Mouse (Mus musculus): ENCODE measurements at regions not wholly inside any gene's neighbourhood (a gene's known extent, or its start where the extent isn't known, plus 50 kb on each side); places are given as distances from the start of the nearest gene placed in this dataset.

GRCm38 (mm10) chr1:128695936-128696335 lies 103.8 kb upstream of the Cxcr4 start:
- no peaks in the 10 kb centered on the region for H3K27me3 ChIP-seq (ENCODE audit: control insufficient read depth, insufficient read depth, low read length)
- no peaks in the 10 kb centered on the region for H3K36me3 ChIP-seq (ENCODE audit: control insufficient read depth, insufficient read depth, low read length)
- no peak overlapping the region for H3K9ac ChIP-seq (ENCODE audit: low read length)
- no peak overlapping the region for H3K4me3 ChIP-seq (replicated peaks; ENCODE audit: low read length)
- no peak overlapping the region for H3K4me2 ChIP-seq (ENCODE audit: low read depth, low read length)
- ATAC-seq (ENCODE audit: insufficient read depth, low FRiP score) = no peak
- H3K9me3 ChIP-seq (replicated peaks; ENCODE audit: control insufficient read depth, low read length) = no peaks in the 10 kb centered on the region
- H3K27ac ChIP-seq (ENCODE audit: low read length) = no peak overlapping the region
- WGBS = 79% methylated on average over 2 of the region's 2 CpGs
- H3K4me1 ChIP-seq (ENCODE audit: control insufficient read depth, insufficient read depth, low read length) = no peaks in the 10 kb centered on the region

DNA sequence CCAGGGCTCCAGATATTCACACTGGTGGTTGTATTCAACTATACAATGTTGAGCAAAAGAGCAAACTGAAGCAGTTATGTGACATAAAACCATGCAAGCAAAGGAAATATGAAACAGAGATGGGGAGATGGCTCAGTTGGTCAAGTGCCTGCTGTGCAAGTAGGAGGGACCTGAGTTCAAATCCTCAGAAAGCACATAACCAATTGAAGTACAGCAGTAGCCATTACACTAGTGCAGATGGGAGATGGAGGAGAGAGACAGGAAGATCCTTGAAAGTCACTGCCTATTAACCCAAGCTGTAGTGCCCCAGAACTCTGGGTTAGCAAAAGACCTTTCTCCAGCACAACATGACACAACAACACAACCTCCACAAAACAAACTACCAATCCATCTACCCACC lies 100.7 kb upstream of the Cxcr4 start:
- H3K9me3 ChIP-seq (replicated peaks; ENCODE audit: control insufficient read depth, low read length) = no peaks in the 10 kb centered on the region
- no peak for ATAC-seq (ENCODE audit: insufficient read depth, low FRiP score)
- H3K36me3 ChIP-seq (ENCODE audit: control insufficient read depth, insufficient read depth, low read length) = no peaks in the 10 kb centered on the region
- no peaks in the 10 kb centered on the region for H3K27me3 ChIP-seq (ENCODE audit: control insufficient read depth, insufficient read depth, low read length)
- H3K9ac ChIP-seq (ENCODE audit: low read length) = no peak overlapping the region
- no peak overlapping the region for H3K4me2 ChIP-seq (ENCODE audit: low read depth, low read length)
- no peak overlapping the region for H3K4me3 ChIP-seq (replicated peaks; ENCODE audit: low read length)
- no peak overlapping the region for H3K27ac ChIP-seq (ENCODE audit: low read length)
- no peaks in the 10 kb centered on the region for H3K4me1 ChIP-seq (ENCODE audit: control insufficient read depth, insufficient read depth, low read length)

GRCm38 (mm10) chr1:128692313-128692712 lies 100.2 kb upstream of the Cxcr4 start:
- no peaks in the 10 kb centered on the region for H3K36me3 ChIP-seq (ENCODE audit: control insufficient read depth, insufficient read depth, low read length)
- no peak overlapping the region for H3K4me3 ChIP-seq (replicated peaks; ENCODE audit: low read length)
- H3K27me3 ChIP-seq (ENCODE audit: control insufficient read depth, insufficient read depth, low read length) = no peaks in the 10 kb centered on the region
- H3K4me1 ChIP-seq (ENCODE audit: control insufficient read depth, insufficient read depth, low read length) = 0 out of 2 replicates have a peak, but pooled peaks cover under 1% of the 10 kb centered on the region
- no peak overlapping the region for H3K9ac ChIP-seq (ENCODE audit: low read length)
- no peak overlapping the region for H3K4me2 ChIP-seq (ENCODE audit: low read depth, low read length)
- no peaks in the 10 kb centered on the region for H3K9me3 ChIP-seq (replicated peaks; ENCODE audit: control insufficient read depth, low read length)
- no peak for ATAC-seq (ENCODE audit: insufficient read depth, low FRiP score)
- H3K27ac ChIP-seq (ENCODE audit: low read length) = no peak overlapping the region
- WGBS = 43% methylated on average over 8 of the region's 8 CpGs

- H3K27ac ChIP-seq (ENCODE audit: low read length) = no peak overlapping the region
- no peak overlapping the region for H3K4me2 ChIP-seq (ENCODE audit: low read depth, low read length)
- no peaks in the 10 kb centered on the region for H3K36me3 ChIP-seq (ENCODE audit: control insufficient read depth, insufficient read depth, low read length)
- H3K9me3 ChIP-seq (replicated peaks; ENCODE audit: control insufficient read depth, low read length) = no peaks in the 10 kb centered on the region
- no peak for ATAC-seq (ENCODE audit: insufficient read depth, low FRiP score)
- no peaks in the 10 kb centered on the region for H3K27me3 ChIP-seq (ENCODE audit: control insufficient read depth, insufficient read depth, low read length)
- no peak overlapping the region for H3K4me3 ChIP-seq (replicated peaks; ENCODE audit: low read length)
- 0 out of 2 replicates have a peak, but pooled peaks cover 3% of the 10 kb centered on the region for H3K4me1 ChIP-seq (ENCODE audit: control insufficient read depth, insufficient read depth, low read length)
- WGBS = 35% methylated on average over 9 of the region's 9 CpGs
- H3K9ac ChIP-seq (ENCODE audit: low read length) = no peak overlapping the region
Observed at GRCm38 (mm10) chr1:128687236-128687927, 95.3 kb upstream of the Cxcr4 start.

GRCm38 (mm10) chr1:128685467-128686137 lies 93.5 kb upstream of the Cxcr4 start:
- ATAC-seq (ENCODE audit: insufficient read depth, low FRiP score) = no peak
- 64% methylated on average over 8 of the region's 8 CpGs for WGBS
- Histone ChIP-seq H3K9me3 (replicated peaks; ENCODE audit: control insufficient read depth, low read length) (no peaks in the 10 kb centered on the region), H3K9ac (ENCODE audit: low read length) (no peak overlapping the region), H3K4me3 (replicated peaks; ENCODE audit: low read length) (no peak overlapping the region), H3K4me2 (ENCODE audit: low read depth, low read length) (no peak overlapping the region), H3K36me3 (ENCODE audit: control insufficient read depth, insufficient read depth, low read length) (no peaks in the 10 kb centered on the region), H3K4me1 (ENCODE audit: control insufficient read depth, insufficient read depth, low read length) (0 out of 2 replicates have a peak, but pooled peaks cover 3% of the 10 kb centered on the region), H3K27ac (ENCODE audit: low read length) (no peak overlapping the region), H3K27me3 (ENCODE audit: control insufficient read depth, insufficient read depth, low read length) (no peaks in the 10 kb centered on the region)

DNA sequence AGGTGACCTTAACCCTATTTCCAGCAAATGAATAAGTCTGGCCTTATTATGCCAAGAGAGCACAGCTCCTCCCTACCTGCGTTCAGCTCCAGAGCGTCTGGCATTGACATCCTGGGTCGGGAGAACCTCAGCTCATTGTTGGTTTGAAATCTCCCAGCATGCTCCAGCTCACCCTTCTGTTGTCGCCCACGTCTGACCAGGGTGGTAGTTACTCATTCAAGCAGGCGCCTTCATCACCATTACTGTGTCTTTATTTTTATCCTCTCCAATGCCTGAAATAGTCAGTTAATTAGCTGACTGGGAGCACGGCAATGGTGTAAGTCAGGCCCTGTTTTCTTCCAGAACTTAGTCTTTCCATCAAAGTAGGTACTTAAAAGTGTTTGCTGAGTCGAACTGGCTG lies 90.8 kb upstream of the Cxcr4 start:
- Histone ChIP-seq H3K4me2 (ENCODE audit: low read depth, low read length) (no peak overlapping the region), H3K9ac (ENCODE audit: low read length) (no peak overlapping the region), H3K27me3 (ENCODE audit: control insufficient read depth, insufficient read depth, low read length) (no peaks in the 10 kb centered on the region), H3K4me1 (ENCODE audit: control insufficient read depth, insufficient read depth, low read length) (0 out of 2 replicates have a peak, but pooled peaks cover 3% of the 10 kb centered on the region), H3K4me3 (replicated peaks; ENCODE audit: low read length) (no peak overlapping the region), H3K36me3 (ENCODE audit: control insufficient read depth, insufficient read depth, low read length) (no peaks in the 10 kb centered on the region), H3K27ac (ENCODE audit: low read length) (peak overlapping the region; percentile 38; the same call in 1 of the 2 replicates), H3K9me3 (replicated peaks; ENCODE audit: control insufficient read depth, low read length) (no peaks in the 10 kb centered on the region)
- ATAC-seq (ENCODE audit: insufficient read depth, low FRiP score) = no peak
- 73% methylated on average over 8 of the region's 8 CpGs for WGBS

DNA sequence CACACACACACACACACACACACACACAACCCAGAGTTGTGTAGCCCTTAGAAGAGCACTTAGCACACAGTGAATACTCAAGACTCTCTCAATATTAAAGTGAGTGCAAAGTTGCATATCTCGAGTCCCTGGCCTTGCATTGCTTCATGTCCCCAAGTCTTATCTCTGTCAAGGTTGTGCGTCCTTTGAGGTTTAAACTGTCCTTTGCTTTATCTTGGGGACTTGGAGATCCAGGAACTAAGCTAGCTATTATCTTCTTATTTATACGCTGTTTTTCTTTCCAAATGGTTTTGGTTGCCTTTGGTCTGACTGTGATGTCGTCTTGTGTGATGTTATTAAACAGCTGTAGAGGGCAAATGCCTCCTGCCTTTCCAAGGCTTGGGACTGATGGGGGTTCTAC lies 89.2 kb upstream of the Cxcr4 start:
- Histone ChIP-seq H3K4me2 (ENCODE audit: low read depth, low read length) (no peak overlapping the region), H3K4me3 (replicated peaks; ENCODE audit: low read length) (no peak overlapping the region), H3K9me3 (replicated peaks; ENCODE audit: control insufficient read depth, low read length) (no peaks in the 10 kb centered on the region), H3K27ac (ENCODE audit: low read length) (no peak overlapping the region), H3K27me3 (ENCODE audit: control insufficient read depth, insufficient read depth, low read length) (no peaks in the 10 kb centered on the region), H3K4me1 (ENCODE audit: control insufficient read depth, insufficient read depth, low read length) (no peaks in the 10 kb centered on the region), H3K36me3 (ENCODE audit: control insufficient read depth, insufficient read depth, low read length) (no peaks in the 10 kb centered on the region), H3K9ac (ENCODE audit: low read length) (no peak overlapping the region)
- WGBS = 81% methylated on average over 4 of the region's 4 CpGs
- no peak for ATAC-seq (ENCODE audit: insufficient read depth, low FRiP score)

GRCm38 (mm10) chr1:128680538-128680937 lies 88.4 kb upstream of the Cxcr4 start:
- H3K4me1 ChIP-seq (ENCODE audit: control insufficient read depth, insufficient read depth, low read length) = no peaks in the 10 kb centered on the region
- no peaks in the 10 kb centered on the region for H3K36me3 ChIP-seq (ENCODE audit: control insufficient read depth, insufficient read depth, low read length)
- no peak overlapping the region for H3K4me3 ChIP-seq (replicated peaks; ENCODE audit: low read length)
- no peak overlapping the region for H3K9ac ChIP-seq (ENCODE audit: low read length)
- WGBS = 41% methylated on average over 3 of the region's 3 CpGs
- no peaks in the 10 kb centered on the region for H3K9me3 ChIP-seq (replicated peaks; ENCODE audit: control insufficient read depth, low read length)
- H3K27me3 ChIP-seq (ENCODE audit: control insufficient read depth, insufficient read depth, low read length) = no peaks in the 10 kb centered on the region
- H3K4me2 ChIP-seq (ENCODE audit: low read depth, low read length) = no peak overlapping the region
- H3K27ac ChIP-seq (ENCODE audit: low read length) = no peak overlapping the region
- ATAC-seq (ENCODE audit: insufficient read depth, low FRiP score) = no peak

DNA sequence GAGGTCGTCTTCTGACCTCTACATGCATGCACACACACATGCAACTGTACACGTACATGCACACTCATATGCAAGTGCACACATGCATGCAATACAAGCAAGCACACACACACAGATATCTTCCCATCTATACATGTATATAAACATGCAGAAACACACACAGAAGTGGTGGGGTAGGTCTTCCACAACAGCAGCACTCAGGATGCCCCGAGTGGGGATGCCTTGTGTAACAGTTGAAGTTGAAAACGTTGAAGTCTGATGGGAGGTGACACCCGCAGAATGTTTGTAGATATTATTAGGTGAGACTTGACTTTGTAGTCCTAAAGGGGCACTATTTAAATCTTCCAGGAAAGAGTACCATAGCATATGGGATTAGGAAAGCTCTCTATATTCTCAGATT lies 87.9 kb upstream of the Cxcr4 start:
- peak overlapping the region; percentile 84; the same call in 1 of the 2 replicates for H3K27ac ChIP-seq (ENCODE audit: low read length)

More for the DNA sequence above, 87.9 kb upstream of the Cxcr4 start:
- Histone ChIP-seq H3K36me3 (ENCODE audit: control insufficient read depth, insufficient read depth, low read length) (no peaks in the 10 kb centered on the region), H3K4me3 (replicated peaks; ENCODE audit: low read length) (no peak overlapping the region), H3K4me1 (ENCODE audit: control insufficient read depth, insufficient read depth, low read length) (no peaks in the 10 kb centered on the region), H3K4me2 (ENCODE audit: low read depth, low read length) (no peak overlapping the region), H3K9ac (ENCODE audit: low read length) (no peak overlapping the region), H3K9me3 (replicated peaks; ENCODE audit: control insufficient read depth, low read length) (no peaks in the 10 kb centered on the region), H3K27me3 (ENCODE audit: control insufficient read depth, insufficient read depth, low read length) (no peaks in the 10 kb centered on the region)
- 69% methylated on average over 5 of the region's 5 CpGs for WGBS
- no peak for ATAC-seq (ENCODE audit: insufficient read depth, low FRiP score)

All from stomach, embryonic 16.5 days (tissue).